Mouse (Mus musculus): ENCODE results near the gene Ldlr. TPM values are rescaled to one million over a fixed set of nuclear protein-coding genes. Genes with fewer than 3 reads are reported as not detected.
A peak's percentile ranks its signal among the peaks of the same experiment; 100 is the strongest.

Ldlr gene
- polyA plus RNA-seq, 1 experiment from 2014 or later = 14.7 TPM

- Histone ChIP-seq H3K4me1 (ENCODE audit: control insufficient read depth, insufficient read depth, low read length) (no peaks in the 10 kb centered on the region), H3K9ac (replicated peaks; ENCODE audit: low read length) (no peak overlapping the region), H3K27me3 (ENCODE audit: control insufficient read depth, insufficient read depth, low read length) (no peaks in the 10 kb centered on the region), H3K4me3 (ENCODE audit: low read depth, low read length) (no peak overlapping the region), H3K4me2 (ENCODE audit: low read depth, low read length) (no peak overlapping the region), H3K27ac (replicated peaks; ENCODE audit: low read depth, low read length) (no peak overlapping the region), H3K36me3 (replicated peaks; ENCODE audit: control insufficient read depth, insufficient read depth, low read depth, low read length) (peaks cover 22% of the 10 kb centered on the region), H3K9me3 (replicated peaks; ENCODE audit: control insufficient read depth, low read length) (no peaks in the 10 kb centered on the region)
- DNase-seq (ENCODE audit: low spot score) = no peak
- no peak for ATAC-seq (replicated peaks; ENCODE audit: insufficient number of reproducible peaks, low FRiP score, low TSS enrichment, low read depth)
- 94% methylated on average over 8 of the region's 8 CpGs for WGBS
Measured at GRCm38 (mm10) chr9:21706586-21707265, 16.6 kb upstream of the Ldlr start.

- DNase-seq (ENCODE audit: low spot score) (no peak), ATAC-seq (replicated peaks; ENCODE audit: insufficient number of reproducible peaks, low FRiP score, low TSS enrichment, low read depth) (no peak)
- no peak overlapping the region for H3K4me3 ChIP-seq (ENCODE audit: low read depth, low read length)
- no peaks in the 10 kb centered on the region for H3K27me3 ChIP-seq (ENCODE audit: control insufficient read depth, insufficient read depth, low read length)
- no peak overlapping the region for H3K4me2 ChIP-seq (ENCODE audit: low read depth, low read length)
- WGBS = 92% methylated on average over 3 of the region's 3 CpGs
- no peaks in the 10 kb centered on the region for H3K4me1 ChIP-seq (ENCODE audit: control insufficient read depth, insufficient read depth, low read length)
- H3K9me3 ChIP-seq (replicated peaks; ENCODE audit: control insufficient read depth, low read length) = no peaks in the 10 kb centered on the region
- H3K27ac ChIP-seq (replicated peaks; ENCODE audit: low read depth, low read length) = no peak overlapping the region
- H3K36me3 ChIP-seq (replicated peaks; ENCODE audit: control insufficient read depth, insufficient read depth, low read depth, low read length) = peaks cover 2% of the 10 kb centered on the region; the same call in 1 of the 2 replicates
- no peak overlapping the region for H3K9ac ChIP-seq (replicated peaks; ENCODE audit: low read length)
Measured at GRCm38 (mm10) chr9:21709340-21709739, 13.9 kb upstream of the Ldlr start.

- H3K27ac ChIP-seq (replicated peaks; ENCODE audit: low read depth, low read length) = no peak overlapping the region
- no peaks in the 10 kb centered on the region for H3K4me1 ChIP-seq (ENCODE audit: control insufficient read depth, insufficient read depth, low read length)
- DNase-seq (ENCODE audit: low spot score) = no peak
- H3K4me3 ChIP-seq (ENCODE audit: low read depth, low read length) = no peak overlapping the region
- H3K27me3 ChIP-seq (ENCODE audit: control insufficient read depth, insufficient read depth, low read length) = no peaks in the 10 kb centered on the region
- H3K9me3 ChIP-seq (replicated peaks; ENCODE audit: control insufficient read depth, low read length) = no peaks in the 10 kb centered on the region
- H3K36me3 ChIP-seq (replicated peaks; ENCODE audit: control insufficient read depth, insufficient read depth, low read depth, low read length) = no peaks in the 10 kb centered on the region
- H3K9ac ChIP-seq (replicated peaks; ENCODE audit: low read length) = no peak overlapping the region
- ATAC-seq (replicated peaks; ENCODE audit: insufficient number of reproducible peaks, low FRiP score, low TSS enrichment, low read depth) = no peak
- no peak overlapping the region for H3K4me2 ChIP-seq (ENCODE audit: low read depth, low read length)
- 64% methylated on average over 4 of the region's 4 CpGs for WGBS
Measured at GRCm38 (mm10) chr9:21715298-21715697, 8.0 kb upstream of the Ldlr start.

- no peaks in the 10 kb centered on the region for H3K9me3 ChIP-seq (replicated peaks; ENCODE audit: control insufficient read depth, low read length)
- H3K27me3 ChIP-seq (ENCODE audit: control insufficient read depth, insufficient read depth, low read length) = no peaks in the 10 kb centered on the region
- no peaks in the 10 kb centered on the region for H3K36me3 ChIP-seq (replicated peaks; ENCODE audit: control insufficient read depth, insufficient read depth, low read depth, low read length)
- H3K4me2 ChIP-seq (ENCODE audit: low read depth, low read length) = no peak overlapping the region
- 91% methylated on average over 2 of the region's 2 CpGs for WGBS
- no peak overlapping the region for H3K9ac ChIP-seq (replicated peaks; ENCODE audit: low read length)
- H3K4me3 ChIP-seq (ENCODE audit: low read depth, low read length) = no peak overlapping the region
- DNase-seq (ENCODE audit: low spot score) = no peak
- ATAC-seq (replicated peaks; ENCODE audit: insufficient number of reproducible peaks, low FRiP score, low TSS enrichment, low read depth) = no peak
- H3K27ac ChIP-seq (replicated peaks; ENCODE audit: low read depth, low read length) = no peak overlapping the region
- no peaks in the 10 kb centered on the region for H3K4me1 ChIP-seq (ENCODE audit: control insufficient read depth, insufficient read depth, low read length)
Measured at GRCm38 (mm10) chr9:21717015-21717414, 6.3 kb upstream of the Ldlr start.

DNA sequence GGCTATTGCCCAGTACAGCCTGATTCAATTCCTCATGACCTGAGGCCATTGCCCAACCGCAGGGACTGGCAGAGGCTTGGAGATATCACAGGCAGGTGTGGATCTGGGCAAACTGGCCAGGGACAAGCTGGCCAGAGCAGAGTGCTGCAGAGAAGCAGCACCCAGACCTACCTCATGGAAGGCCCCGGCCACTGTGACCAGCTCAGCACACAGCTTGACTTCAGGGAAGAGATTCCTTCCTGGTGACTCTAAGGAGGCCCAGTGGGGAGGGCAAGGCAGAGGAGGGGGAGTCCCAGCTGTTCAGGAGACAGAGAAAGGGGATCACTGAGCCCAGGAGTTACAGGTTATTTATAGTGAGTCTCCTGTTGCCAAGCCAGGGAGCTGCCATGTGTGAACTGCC lies 2.2 kb upstream of the Ldlr start:
- Histone ChIP-seq H3K36me3 (replicated peaks; ENCODE audit: control insufficient read depth, insufficient read depth, low read depth, low read length) (no peaks in the 10 kb centered on the region), H3K9me3 (replicated peaks; ENCODE audit: control insufficient read depth, low read length) (no peaks in the 10 kb centered on the region), H3K27me3 (ENCODE audit: control insufficient read depth, insufficient read depth, low read length) (no peaks in the 10 kb centered on the region), H3K4me1 (ENCODE audit: control insufficient read depth, insufficient read depth, low read length) (peaks cover 3% of the 10 kb centered on the region; the same call in 1 of the 2 replicates), H3K9ac (replicated peaks; ENCODE audit: low read length) (no peak overlapping the region), H3K27ac (replicated peaks; ENCODE audit: low read depth, low read length) (no peak overlapping the region), H3K4me2 (ENCODE audit: low read depth, low read length) (no peak overlapping the region), H3K4me3 (ENCODE audit: low read depth, low read length) (no peak overlapping the region)
- 80% methylated on average over 2 of the region's 2 CpGs for WGBS
- no peak for ATAC-seq (replicated peaks; ENCODE audit: insufficient number of reproducible peaks, low FRiP score, low TSS enrichment, low read depth)
- no peak for DNase-seq (ENCODE audit: low spot score)

DNA sequence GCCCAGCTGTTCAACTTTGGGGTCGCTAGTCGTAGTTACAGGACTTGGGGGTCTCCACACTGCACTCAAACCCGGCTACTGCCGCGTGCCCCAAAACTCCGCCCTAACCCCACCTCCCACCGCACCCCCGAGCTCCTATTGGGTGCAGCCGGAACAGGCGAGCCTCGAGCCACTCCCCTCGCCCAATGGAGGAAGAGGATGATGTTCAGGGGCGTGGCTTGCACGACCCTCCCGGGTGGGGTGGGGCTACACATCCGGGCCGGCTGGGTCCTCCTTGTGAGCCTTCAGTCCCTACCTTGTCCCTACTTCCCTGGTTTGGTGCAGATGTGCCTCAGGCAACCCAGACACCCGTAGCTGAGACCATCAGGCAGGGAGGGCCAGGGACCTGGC lies 859 bp downstream of the Ldlr start:
- H3K27ac ChIP-seq (replicated peaks; ENCODE audit: low read depth, low read length) = peak overlapping the region; percentile 93
- ATAC-seq (replicated peaks; ENCODE audit: insufficient number of reproducible peaks, low FRiP score, low TSS enrichment, low read depth) (peak; percentile 94), DNase-seq (ENCODE audit: low spot score) (peak; percentile 98)
- peak overlapping the region; percentile 75 for H3K4me3 ChIP-seq (ENCODE audit: low read depth, low read length)
- no peaks in the 10 kb centered on the region for H3K27me3 ChIP-seq (ENCODE audit: control insufficient read depth, insufficient read depth, low read length)
- no peaks in the 10 kb centered on the region for H3K9me3 ChIP-seq (replicated peaks; ENCODE audit: control insufficient read depth, low read length)
- peak overlapping the region; percentile 79 for H3K9ac ChIP-seq (replicated peaks; ENCODE audit: low read length)
- peak overlapping the region; percentile 59 for H3K4me2 ChIP-seq (ENCODE audit: low read depth, low read length)
- H3K4me1 ChIP-seq (ENCODE audit: control insufficient read depth, insufficient read depth, low read length) = peaks cover 3% of the 10 kb centered on the region; the same call in 1 of the 2 replicates
- H3K36me3 ChIP-seq (replicated peaks; ENCODE audit: control insufficient read depth, insufficient read depth, low read depth, low read length) = no peaks in the 10 kb centered on the region; the same call in none of the 2 replicates
- 1% methylated on average over 18 of the region's 18 CpGs for WGBS

GRCm38 (mm10) chr9:21725224-21726121 lies 2.2 kb downstream of the Ldlr start:
- 88% methylated on average over 23 of the region's 23 CpGs for WGBS
- DNase-seq (ENCODE audit: low spot score) = no peak
- H3K9me3 ChIP-seq (replicated peaks; ENCODE audit: control insufficient read depth, low read length) = no peaks in the 10 kb centered on the region
- no peak overlapping the region; the same call in 1 of the 2 replicates for H3K9ac ChIP-seq (replicated peaks; ENCODE audit: low read length)
- no peak overlapping the region for H3K27ac ChIP-seq (replicated peaks; ENCODE audit: low read depth, low read length)
- no peaks in the 10 kb centered on the region; the same call in none of the 2 replicates for H3K36me3 ChIP-seq (replicated peaks; ENCODE audit: control insufficient read depth, insufficient read depth, low read depth, low read length)
- ATAC-seq (replicated peaks; ENCODE audit: insufficient number of reproducible peaks, low FRiP score, low TSS enrichment, low read depth) = no peak
- H3K4me2 ChIP-seq (ENCODE audit: low read depth, low read length) = peak overlapping the region; percentile 59
- peak overlapping the region; percentile 75 for H3K4me3 ChIP-seq (ENCODE audit: low read depth, low read length)
- peaks cover 3% of the 10 kb centered on the region; the same call in 1 of the 2 replicates for H3K4me1 ChIP-seq (ENCODE audit: control insufficient read depth, insufficient read depth, low read length)
- no peaks in the 10 kb centered on the region for H3K27me3 ChIP-seq (ENCODE audit: control insufficient read depth, insufficient read depth, low read length)

Data from embryonic facial prominence, embryonic 11.5 days (tissue).